31 mouse cellular contexts compared by ENCODE assay signal in the genomic region with DNA sequence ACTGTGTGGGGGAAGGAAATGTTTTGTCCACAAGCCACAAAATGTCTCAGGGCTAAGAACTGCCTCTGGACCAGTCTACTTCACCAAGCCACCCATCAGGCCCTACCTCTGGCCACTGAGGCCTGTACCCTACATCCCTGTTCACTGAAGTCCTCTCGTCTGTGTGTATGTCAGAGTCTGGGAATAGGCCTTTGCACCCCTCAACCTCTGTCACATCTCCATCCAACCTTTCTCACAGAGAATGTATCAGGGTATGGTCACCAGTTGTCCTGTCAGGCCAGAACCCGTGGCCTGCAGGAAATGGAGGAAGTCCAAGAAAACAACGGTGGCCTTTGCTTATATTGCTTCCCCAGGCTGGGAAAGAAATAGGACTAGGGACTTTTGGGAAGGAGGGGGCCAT. TPM values are rescaled to one million over a fixed set of nuclear protein-coding genes. Genes with fewer than 3 reads are reported as not detected.
DNase-seq lines count a peak whose midpoint lies in the region; ATAC-seq and TF ChIP-seq lines count a peak whose summit lies in the region.
"Had no signal": no experiment of that assay in that cellular context is flagged by ENCODE, and none has a peak within 500 bp of the region (broad histone marks: within the 10 kb centered on the region; RNA-seq: fewer than 3 reads in every experiment).

No protein-coding gene starts in this region.

- H3K27ac ChIP-seq in gastrocnemius, adult 2 months = peak overlapping the region; percentile 58
- peak overlapping the region; percentile 54 for H3K27ac ChIP-seq in heart, embryonic 13.5 days (replicated peaks)
- H3K27ac ChIP-seq in heart, embryonic 11.5 days (ENCODE audit: low read depth, low read length) = no peak overlapping the region
- peak overlapping the region; percentile 34; the same call in 1 of the 2 replicates for H3K27ac ChIP-seq in lung, postnatal 0 days (ENCODE audit: low read length)
- H3K27ac ChIP-seq in stomach, embryonic 16.5 days (ENCODE audit: low read length) = 0 out of 2 replicates have a peak overlapping the region, but pooled peaks have one; percentile 40
- no peak overlapping the region for H3K27ac ChIP-seq in midbrain, embryonic 16.5 days (ENCODE audit: low read length)
- H3K27ac ChIP-seq: hindbrain, embryonic 13.5 days; kidney, embryonic 15.5 days; limb, embryonic 12.5 days; liver, embryonic 15.5 days; macrophage; midbrain, embryonic 10.5 days; midbrain, embryonic 15.5 days had no signal

- 73% methylated on average over 3 of the region's 3 CpGs for WGBS in heart, embryonic 13.5 days
- WGBS in heart, embryonic 11.5 days (ENCODE audit: insufficient replicate concordance) = 69% methylated on average over 3 of the region's 3 CpGs
- WGBS in lung, postnatal 0 days = 50% methylated on average over 3 of the region's 3 CpGs
- whole genome bisulfite sequencing in stomach, embryonic 16.5 days = 72% methylated on average over 3 of the region's 3 CpGs
- 88% methylated on average over 3 of the region's 3 CpGs for whole genome bisulfite sequencing in midbrain, embryonic 16.5 days

- H3K27me3 ChIP-seq in heart, embryonic 13.5 days (replicated peaks) = peaks cover 6% of the 10 kb centered on the region; the same call in 1 of the 2 replicates
- no peaks in the 10 kb centered on the region for H3K27me3 ChIP-seq in heart, embryonic 11.5 days (ENCODE audit: control insufficient read depth, insufficient read depth, low read length)
- H3K27me3 ChIP-seq in lung, postnatal 0 days (replicated peaks; ENCODE audit: insufficient read depth, low read length) = no peaks in the 10 kb centered on the region
- H3K27me3 ChIP-seq in stomach, embryonic 16.5 days (ENCODE audit: control insufficient read depth, insufficient read depth, low read length) = no peaks in the 10 kb centered on the region
- H3K27me3 ChIP-seq in midbrain, embryonic 16.5 days (ENCODE audit: control insufficient read depth, insufficient read depth, low read depth, low read length) = no peaks in the 10 kb centered on the region
- H3K27me3 ChIP-seq: CH12.LX; hindbrain, embryonic 13.5 days; limb, embryonic 12.5 days; midbrain, embryonic 15.5 days had no signal

- no peak overlapping the region for H3K4me2 ChIP-seq in heart, embryonic 13.5 days
- H3K4me2 ChIP-seq in heart, embryonic 11.5 days = no peak overlapping the region
- H3K4me2 ChIP-seq in lung, postnatal 0 days (replicated peaks; ENCODE audit: low read depth, low read length) = no peak overlapping the region
- no peak overlapping the region for H3K4me2 ChIP-seq in stomach, embryonic 16.5 days (ENCODE audit: low read depth, low read length)
- no peak overlapping the region for H3K4me2 ChIP-seq in midbrain, embryonic 16.5 days (ENCODE audit: low read length)
- H3K4me2 ChIP-seq: hindbrain, embryonic 13.5 days; kidney, embryonic 15.5 days; limb, embryonic 12.5 days; liver, embryonic 15.5 days; lung, embryonic 14.5 days; midbrain, embryonic 15.5 days had no signal

- H3K9ac ChIP-seq in heart, embryonic 13.5 days = no peak overlapping the region
- H3K9ac ChIP-seq in heart, embryonic 11.5 days (ENCODE audit: low read depth, low read length) = no peak overlapping the region
- H3K9ac ChIP-seq in lung, postnatal 0 days (replicated peaks; ENCODE audit: low read depth) = no peak overlapping the region
- H3K9ac ChIP-seq in stomach, embryonic 16.5 days (ENCODE audit: low read length) = no peak overlapping the region
- H3K9ac ChIP-seq in midbrain, embryonic 16.5 days (ENCODE audit: low read depth, low read length) = no peak overlapping the region
- H3K9ac ChIP-seq: hindbrain, embryonic 13.5 days; kidney, embryonic 15.5 days; limb, embryonic 12.5 days; liver, embryonic 15.5 days; lung, embryonic 14.5 days; midbrain, embryonic 15.5 days had no signal

- no peak for TF ChIP-seq CTCF in gastrocnemius, adult 2 months (IDR thresholded peaks at IDR 0.05)
- TF ChIP-seq CTCF in lung, postnatal 0 days (IDR thresholded peaks at IDR 0.05) = no peak

- H3K4me1 ChIP-seq in heart, embryonic 13.5 days = peaks cover 57% of the 10 kb centered on the region
- H3K4me1 ChIP-seq in heart, embryonic 11.5 days (ENCODE audit: control insufficient read depth, insufficient read depth, low read length) = peaks cover 29% of the 10 kb centered on the region
- peaks cover 37% of the 10 kb centered on the region for H3K4me1 ChIP-seq in lung, postnatal 0 days (ENCODE audit: insufficient read depth, low read depth, low read length)
- peaks cover 37% of the 10 kb centered on the region for H3K4me1 ChIP-seq in stomach, embryonic 16.5 days (ENCODE audit: control insufficient read depth, insufficient read depth, low read length)
- peaks cover 13% of the 10 kb centered on the region for H3K4me1 ChIP-seq in midbrain, embryonic 16.5 days (ENCODE audit: control insufficient read depth, insufficient read depth, low read length)

- intact Hi-C loops in gastrocnemius, adult 2 months (cut with DNase I) = no loop called here
- intact Hi-C loops in gastrocnemius, postnatal 36 days (cut with DNase I) = no loop called here

- no peak overlapping the region for H3K4me3 ChIP-seq in gastrocnemius, adult 2 months
- no peak overlapping the region for H3K4me3 ChIP-seq in heart, embryonic 13.5 days
- H3K4me3 ChIP-seq in heart, embryonic 11.5 days (ENCODE audit: low read depth, low read length) = no peak overlapping the region
- H3K4me3 ChIP-seq in lung, postnatal 0 days (ENCODE audit: low read depth, low read length) = no peak overlapping the region
- H3K4me3 ChIP-seq in stomach, embryonic 16.5 days (replicated peaks; ENCODE audit: low read length) = no peak overlapping the region
- H3K4me3 ChIP-seq in midbrain, embryonic 16.5 days (ENCODE audit: low read depth, low read length) = no peak overlapping the region
- H3K4me3 ChIP-seq: hindbrain, embryonic 13.5 days; kidney, embryonic 15.5 days; limb, embryonic 12.5 days; liver, embryonic 15.5 days; midbrain, embryonic 10.5 days; midbrain, embryonic 15.5 days had no signal

- no peak for ATAC-seq in heart, embryonic 13.5 days (ENCODE audit: extremely low read depth, insufficient number of reproducible peaks, low FRiP score, low TSS enrichment)
- no peak for ATAC-seq in heart, embryonic 11.5 days (replicated peaks; ENCODE audit: insufficient number of reproducible peaks, low FRiP score, low TSS enrichment)
- ATAC-seq in lung, postnatal 0 days = no peak
- no peak for ATAC-seq in stomach, embryonic 16.5 days (ENCODE audit: insufficient read depth, low FRiP score)
- no peak for ATAC-seq in midbrain, embryonic 16.5 days
- ATAC-seq: activated CD4-positive, CD25-positive, alpha-beta regulatory T cell, adult 4 months; forebrain, embryonic 14.5 days; midbrain, embryonic 15.5 days had no signal

- DNase-seq in gastrocnemius, adult 2 months = no peak
- no peak for DNase-seq in gastrocnemius, postnatal 36 days
- DNase-seq in lung, postnatal 0 days (ENCODE audit: low spot score) = no peak
- no peak for DNase-seq in lung, postnatal 14 days
- DNase-seq: adrenal gland, adult 2 months; cerebellum, adult 8-10 months; cerebellum, postnatal 36 days; heart, postnatal 4 days; kidney, adult 18-20 months; lung, embryonic 14.5 days; right cerebral cortex, postnatal 25 days; spleen, adult 18-20 months had no signal

- H3K36me3 ChIP-seq in heart, embryonic 13.5 days = no peaks in the 10 kb centered on the region
- no peaks in the 10 kb centered on the region for H3K36me3 ChIP-seq in heart, embryonic 11.5 days (ENCODE audit: control insufficient read depth, insufficient read depth, low read length)
- no peaks in the 10 kb centered on the region for H3K36me3 ChIP-seq in lung, postnatal 0 days (ENCODE audit: insufficient read depth, low read length)
- H3K36me3 ChIP-seq in stomach, embryonic 16.5 days (ENCODE audit: control insufficient read depth, insufficient read depth, low read length) = no peaks in the 10 kb centered on the region
- H3K36me3 ChIP-seq in midbrain, embryonic 16.5 days (ENCODE audit: control insufficient read depth, insufficient read depth, low read length) = no peaks in the 10 kb centered on the region
- H3K36me3 ChIP-seq: hindbrain, embryonic 13.5 days; kidney, embryonic 15.5 days; limb, embryonic 12.5 days; liver, embryonic 15.5 days; midbrain, embryonic 10.5 days; midbrain, embryonic 15.5 days had no signal

- no peak for TF ChIP-seq EP300 in lung, postnatal 0 days (IDR thresholded peaks at IDR 0.05)

- no peaks in the 10 kb centered on the region for H3K9me3 ChIP-seq in heart, embryonic 13.5 days
- no peaks in the 10 kb centered on the region for H3K9me3 ChIP-seq in heart, embryonic 11.5 days (replicated peaks; ENCODE audit: control insufficient read depth, low read length)
- H3K9me3 ChIP-seq in lung, postnatal 0 days (ENCODE audit: low read length) = no peaks in the 10 kb centered on the region
- H3K9me3 ChIP-seq in stomach, embryonic 16.5 days (replicated peaks; ENCODE audit: control insufficient read depth, low read length) = no peaks in the 10 kb centered on the region
- no peaks in the 10 kb centered on the region for H3K9me3 ChIP-seq in midbrain, embryonic 16.5 days (replicated peaks; ENCODE audit: control insufficient read depth, low read length, poor library complexity, severe bottlenecking)
- H3K9me3 ChIP-seq: hindbrain, embryonic 13.5 days; kidney, embryonic 15.5 days; limb, embryonic 12.5 days; liver, embryonic 15.5 days; midbrain, embryonic 10.5 days; midbrain, embryonic 15.5 days had no signal

RNA-seq across cellular contexts. Expression of a gene that starts 5.6 kb away (rescaled TPM):
- total RNA-seq in gastrocnemius, adult 2 months (2021) = 10 to 100 TPM; 48.8 to 75.8 TPM
- total RNA-seq in gastrocnemius, postnatal 36 days (2021) = 10 to 100 TPM; 55.4 to 63.3 TPM
- 345 and 378 TPM in 2 replicates for polyA plus RNA-seq in heart, embryonic 13.5 days (2015; fragmentation: Nextera tagmentation; extraction: Ambion mirVana)
- 410 and 416 TPM in 2 replicates for polyA plus RNA-seq in heart, embryonic 11.5 days (2014; fragmentation: Nextera tagmentation; extraction: Ambion mirVana)
- polyA plus RNA-seq in lung, postnatal 0 days (2015; fragmentation: Nextera tagmentation; extraction: Ambion mirVana) = 445 and 452 TPM in 2 replicates
- polyA plus RNA-seq in stomach, embryonic 16.5 days (2015; fragmentation: Nextera tagmentation; extraction: Ambion mirVana) = 312 and 332 TPM in 2 replicates
- polyA plus RNA-seq in midbrain, embryonic 16.5 days (2015; fragmentation: Nextera tagmentation; extraction: Ambion mirVana) = 1,246 and 1,252 TPM in 2 replicates

RNA-seq across cellular contexts. Expression of a gene that starts 16.6 kb away (rescaled TPM):
- total RNA-seq in gastrocnemius, adult 2 months (2021) = 100 to 1,000 TPM; 215 to 248 TPM
- total RNA-seq in gastrocnemius, postnatal 36 days (2021) = 100 to 1,000 TPM; 245 to 257 TPM
- not detected in 2 replicates for polyA plus RNA-seq in heart, embryonic 13.5 days (2015; fragmentation: Nextera tagmentation; extraction: Ambion mirVana)
- polyA plus RNA-seq in heart, embryonic 11.5 days (2014; fragmentation: Nextera tagmentation; extraction: Ambion mirVana) = not detected in 2 replicates
- polyA plus RNA-seq in lung, postnatal 0 days (2015; fragmentation: Nextera tagmentation; extraction: Ambion mirVana) = 1.6 and 2.1 TPM in 2 replicates
- 2.6 TPM in 1 of 2 replicates, not detected in the other for polyA plus RNA-seq in stomach, embryonic 16.5 days (2015; fragmentation: Nextera tagmentation; extraction: Ambion mirVana)
- polyA plus RNA-seq in midbrain, embryonic 16.5 days (2015; fragmentation: Nextera tagmentation; extraction: Ambion mirVana) = not detected in 2 replicates
- total RNA-seq: heart, postnatal 4 days; liver, adult 2 months; neutrophil, adult 5-6 weeks had no signal
- polyA plus RNA-seq: activated CD4-positive, CD25-positive, alpha-beta regulatory T cell, adult 4 months; C2C12; embryonic facial prominence, embryonic 11.5 days; forebrain, embryonic 14.5 days; hindbrain, embryonic 13.5 days; limb, embryonic 12.5 days; liver, adult 2 months; lung, embryonic 14.5 days; macrophage; neural tube, embryonic 11.5 days had no signal

Comparison
In these comparisons a context has a peak if more than half of its experiments do, and no peak if none do; other contexts are left out.
1. H3K27ac ChIP-seq: peak in gastrocnemius, adult 2 months (single experiment), heart, embryonic 13.5 days (single experiment), lung, postnatal 0 days (single experiment) and stomach, embryonic 16.5 days (single experiment); none in heart, embryonic 11.5 days (single experiment) and midbrain, embryonic 16.5 days (single experiment).